Mouse (Mus musculus) liver, adult 2 months (tissue): ENCODE measurements around the gene Ints13.

Experiments used
- CTCF ChIP-seq: fragments of 200-500 bp; IDR thresholded peaks from 2 replicates; pipeline ENCODE4 v1.5.1; 2011; ENCODE audit warnings: low read depth, low read length, control low read depth
- POLR2A ChIP-seq: fragments of 200-500 bp; IDR thresholded peaks from 2 replicates; pipeline ENCODE4 v1.6.1; 2011; ENCODE audit warnings: low read length, control low read depth; ENCODE audit not compliant: insufficient read depth; ENCODE audit errors: extremely low read depth

DNA sequence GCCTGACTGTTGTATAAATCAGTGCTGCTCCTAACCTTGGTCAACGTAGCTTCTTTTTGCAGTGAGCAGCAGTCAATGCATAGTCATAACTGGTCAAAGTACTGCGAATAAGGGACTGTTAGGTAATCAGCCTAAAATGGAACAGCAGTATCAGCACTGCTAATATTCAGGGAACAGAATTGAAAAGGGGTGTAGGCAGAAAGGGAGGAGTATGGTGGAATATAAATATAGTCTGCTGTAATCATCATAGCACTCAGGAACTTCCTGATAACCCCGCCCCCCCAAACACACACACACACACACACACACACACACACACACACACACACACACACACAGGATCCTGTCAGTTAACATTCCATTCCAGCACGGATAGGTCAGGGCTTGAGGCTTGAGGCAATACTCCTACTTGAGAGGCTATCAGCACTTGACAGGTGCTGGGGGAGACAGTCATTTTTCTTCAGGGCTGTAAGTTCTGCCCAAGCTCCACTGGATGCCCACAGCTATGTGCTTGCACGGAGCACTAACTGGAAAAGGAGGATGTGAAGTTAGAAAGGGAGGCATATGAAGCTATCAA is 32.3 kb downstream of the Ints13 start:
- TF ChIP-seq CTCF (no peak), POLR2A (no peak)
